8 mouse cellular contexts compared by ENCODE assay signal in the genomic region with DNA sequence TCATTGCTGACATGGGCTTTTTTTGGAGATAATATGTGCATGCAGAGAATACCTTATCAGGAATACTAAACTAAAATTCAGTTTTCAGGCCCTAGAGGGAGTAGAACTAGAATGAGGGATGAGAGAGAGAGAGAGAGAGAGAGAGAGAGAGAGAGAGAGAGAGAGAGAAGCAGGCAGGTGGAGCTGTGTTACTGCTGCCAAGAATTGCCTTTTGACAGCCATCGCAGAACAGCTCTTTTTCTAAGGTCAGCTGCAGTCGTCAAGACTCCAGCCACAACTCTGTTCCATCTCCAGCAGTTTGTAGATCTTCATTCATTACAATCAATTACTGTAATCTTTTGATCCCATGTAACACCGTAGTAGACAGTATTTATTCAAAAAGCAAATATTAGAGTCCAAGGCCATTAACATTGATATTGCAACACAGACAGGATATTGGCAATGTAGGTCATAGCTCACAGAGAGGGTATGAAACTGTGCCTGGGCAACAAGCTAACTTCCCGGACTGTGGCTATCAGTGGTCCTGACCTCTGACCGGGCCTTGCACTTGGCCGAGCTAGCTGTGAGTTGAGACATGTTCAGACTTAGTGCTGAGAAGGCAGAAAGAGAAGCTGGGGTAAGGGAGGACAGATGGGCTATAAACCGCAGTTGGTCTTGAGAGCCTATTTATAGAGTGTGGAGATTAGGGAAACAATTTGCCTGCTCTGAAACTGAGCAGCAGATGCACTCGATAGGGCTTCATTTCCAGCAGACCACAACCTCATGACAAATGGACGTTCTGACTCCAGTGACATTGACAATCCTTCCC. TPM values are rescaled to one million over a fixed set of nuclear protein-coding genes. Genes with fewer than 3 reads are reported as not detected.
DNase-seq lines count a peak whose midpoint lies in the region; ATAC-seq and TF ChIP-seq lines count a peak whose summit lies in the region.

No protein-coding gene starts in this region.

- DNase-seq in left cerebral cortex, postnatal 10 days (ENCODE audit: extremely low spot score in 1 of 2, low spot score in 2 of 2), result peak; percentile 44 to 55
- no peak for DNase-seq in left cerebral cortex, adult 8-10 months (ENCODE audit: low spot score in 2 of 2)
- DNase-seq in brain, embryonic 14.5 days (ENCODE audit: low read depth), result peak; percentile 20
- peak; percentile 22 for DNase-seq in gonadal fat pad, adult 2 months (ENCODE audit: low read depth)
- DNase-seq in kidney, postnatal 4 days, result peak; percentile 5 to 25
- no peak for DNase-seq in thymus, adult 2 months

- H3K4me3 ChIP-seq in thymus, adult 2 months (ENCODE audit: control insufficient read depth, insufficient read depth, low read length), result no peak overlapping the region

- H3K4me1 ChIP-seq in thymus, adult 2 months (replicated peaks; ENCODE audit: control insufficient read depth, insufficient read depth, low read length), result no peaks in the 10 kb centered on the region

- peak; percentile 61 for ATAC-seq in megakaryocyte-erythroid progenitor cell, adult 5-6 weeks (replicated peaks; ENCODE audit: low FRiP score, low TSS enrichment, poor library complexity, severe bottlenecking)
- no peak for ATAC-seq in inflammation-experienced regulatory T-cells, adult 6 months

- no peak for TF ChIP-seq CTCF in brain, embryonic 14.5 days (IDR thresholded peaks at IDR 0.05; ENCODE audit: borderline replicate concordance, extremely low read depth, insufficient read depth, insufficient read length)
- no peak for TF ChIP-seq CTCF in thymus, adult 2 months (IDR thresholded peaks at IDR 0.05; ENCODE audit: borderline replicate concordance, control insufficient read depth, extremely low read depth, insufficient read depth, low read length, poor library complexity)

- H3K27me3 ChIP-seq in thymus, adult 2 months (ENCODE audit: control insufficient read depth, insufficient read depth, low read length), result no peaks in the 10 kb centered on the region

- no peak overlapping the region for H3K27ac ChIP-seq in thymus, adult 2 months (ENCODE audit: control insufficient read depth, insufficient read depth, low read length)

- no peaks in the 10 kb centered on the region for H3K36me3 ChIP-seq in thymus, adult 2 months (ENCODE audit: control insufficient read depth, insufficient read depth, low read length)

- TF ChIP-seq POLR2A in brain, embryonic 14.5 days (IDR thresholded peaks at IDR 0.05; ENCODE audit: borderline replicate concordance, extremely low read depth, insufficient read depth, insufficient read length, poor library complexity, severe bottlenecking), result no peak
- TF ChIP-seq POLR2A in thymus, adult 2 months (IDR thresholded peaks at IDR 0.05; ENCODE audit: control insufficient read depth, extremely low read depth, insufficient read depth, low read length, poor library complexity), result no peak

- WGBS in thymus, adult 2 months, result 46% methylated on average over 9 of the region's 9 CpGs

- intact Hi-C loops in left cerebral cortex, postnatal 10 days (cut with DNase I), result no loop called here

RNA-seq across cellular contexts. Expression of a gene that starts 17.1 kb away (rescaled TPM):
- 1 to 10 TPM; 2.3 to 2.8 TPM for total RNA-seq in left cerebral cortex, postnatal 10 days (2021)
- total RNA-seq in left cerebral cortex, adult 8-10 months (2022), result 1 to 10 TPM; 2.4 to 3.6 (median 2.8) TPM
- polyA plus RNA-seq in brain, embryonic 14.5 days (2012; rRNA removed), result 0.32 and 0.41 TPM in 2 replicates
- 0.37 and 0.47 TPM in 2 replicates for polyA plus RNA-seq in gonadal fat pad, adult 2 months (2012; rRNA removed)
- not detected in 2 replicates for total RNA-seq in megakaryocyte-erythroid progenitor cell, adult 5-6 weeks (2014; fragmentation: Nextera tagmentation)
- not detected in 2 replicates for total RNA-seq in megakaryocyte-erythroid progenitor cell, adult 5-6 weeks (2017)
- 0.05 and 0.15 TPM in 2 replicates for polyA plus RNA-seq in thymus, adult 2 months (2012; rRNA removed)
- polyA plus RNA-seq in inflammation-experienced regulatory T-cells, adult 6 months (2017; shearing (Covaris generic)), result under 1 TPM in 1 of 3 experiments, not detected in 2; 0.23 TPM

Comparison
In these comparisons a context has a peak if more than half of its experiments do, and no peak if none do; other contexts are left out.
1. DNase-seq: peak in left cerebral cortex, postnatal 10 days (2 of 2), brain, embryonic 14.5 days (single experiment), gonadal fat pad, adult 2 months (single experiment) and kidney, postnatal 4 days (2 of 2); none in left cerebral cortex, adult 8-10 months (0 of 2) and thymus, adult 2 months (single experiment).